Mouse (Mus musculus): Measurements from ENCODE around the gene Slc6a6.

Slc6a6 gene

GRCm38 (mm10) chr6:91670224-91670623, 13.6 kb upstream of the Slc6a6 start:
- DNase-seq, result no peak

- peak; percentile 18 for DNase-seq
Measured at GRCm38 (mm10) chr6:91674757-91675350, 9.0 kb upstream of the Slc6a6 start.

GRCm38 (mm10) chr6:91678506-91679094, 5.3 kb upstream of the Slc6a6 start:
- peak; percentile 21 for DNase-seq

- DNase-seq, result peak; percentile 85
Measured at GRCm38 (mm10) chr6:91679095-91679577, 4.7 kb upstream of the Slc6a6 start.

GRCm38 (mm10) chr6:91679716-91680115, 4.1 kb upstream of the Slc6a6 start:
- no peak for DNase-seq

GRCm38 (mm10) chr6:91681841-91682240, 2.0 kb upstream of the Slc6a6 start:
- no peak for DNase-seq

- DNase-seq, result peak; percentile 73
Measured at GRCm38 (mm10) chr6:91683121-91683520, 732 bp upstream of the Slc6a6 start.

- peak; percentile 35 for DNase-seq
Measured at GRCm38 (mm10) chr6:91684474-91684829, 599 bp downstream of the Slc6a6 start.

- peak; percentile 72 for DNase-seq
Measured at GRCm38 (mm10) chr6:91684831-91685532, 1.1 kb downstream of the Slc6a6 start.

GRCm38 (mm10) chr6:91685533-91685883, 1.7 kb downstream of the Slc6a6 start:
- no peak for DNase-seq

- peak; percentile 41 for DNase-seq
Measured at GRCm38 (mm10) chr6:91685896-91686295, 2.0 kb downstream of the Slc6a6 start.

- DNase-seq, result peak; percentile 89
Measured at GRCm38 (mm10) chr6:91686597-91686996, 2.7 kb downstream of the Slc6a6 start.

GRCm38 (mm10) chr6:91688021-91688420, 4.2 kb downstream of the Slc6a6 start:
- DNase-seq, result peak; percentile 36

GRCm38 (mm10) chr6:91689231-91689630, 5.4 kb downstream of the Slc6a6 start:
- DNase-seq, result no peak

- no peak for DNase-seq
Measured at GRCm38 (mm10) chr6:91690222-91690621, 6.4 kb downstream of the Slc6a6 start.

GRCm38 (mm10) chr6:91690646-91691045, 6.8 kb downstream of the Slc6a6 start:
- DNase-seq, result no peak

- no peak for DNase-seq
Measured at GRCm38 (mm10) chr6:91691576-91691975, 7.7 kb downstream of the Slc6a6 start.

GRCm38 (mm10) chr6:91693301-91693886, 9.5 kb downstream of the Slc6a6 start:
- DNase-seq, result no peak

GRCm38 (mm10) chr6:91694610-91695009, 10.8 kb downstream of the Slc6a6 start:
- DNase-seq, result no peak

GRCm38 (mm10) chr6:91698831-91699230, 15.0 kb downstream of the Slc6a6 start:
- DNase-seq, result peak; percentile 62

GRCm38 (mm10) chr6:91699482-91700200, 15.8 kb downstream of the Slc6a6 start:
- peak; percentile 67 for DNase-seq

GRCm38 (mm10) chr6:91700823-91701621, 17.2 kb downstream of the Slc6a6 start:
- DNase-seq, result no peak
